Mouse (Mus musculus) spleen, postnatal 36 days (tissue): ENCODE measurements at regions not wholly inside any gene's neighbourhood (a gene's known extent, or its start where the extent isn't known, plus 50 kb on each side); places are given as distances from the start of the nearest gene placed in this dataset.

Experiments
- DNase-seq, 2 experiments: peaks; one replicate each; pipeline ENCODE4 v3.0.0; 2022; ENCODE audit warnings: low spot score in 2 of 2, mixed read lengths in 1 of 2

DNA sequence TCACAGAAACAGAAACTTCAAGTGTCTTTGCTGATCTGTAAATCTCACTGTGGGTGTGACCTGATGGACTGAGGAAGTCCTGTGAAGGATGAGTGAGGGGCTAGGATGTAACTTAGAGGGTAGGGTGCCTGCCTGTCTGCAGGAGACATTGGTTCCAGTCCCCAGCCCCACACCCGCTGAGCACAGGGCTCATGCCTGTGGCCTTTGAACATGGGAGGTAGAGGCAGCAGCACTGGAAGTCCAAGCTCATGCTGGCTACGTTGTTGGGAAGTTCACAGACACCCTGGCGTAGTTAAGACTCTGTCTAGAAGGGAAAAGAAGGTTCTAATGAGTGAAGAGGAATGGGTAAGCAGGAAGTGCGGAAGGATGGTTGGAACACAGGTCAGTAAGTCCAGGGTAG is 59.7 kb upstream of the Tgm3 start:
- DNase-seq = no peak

DNA sequence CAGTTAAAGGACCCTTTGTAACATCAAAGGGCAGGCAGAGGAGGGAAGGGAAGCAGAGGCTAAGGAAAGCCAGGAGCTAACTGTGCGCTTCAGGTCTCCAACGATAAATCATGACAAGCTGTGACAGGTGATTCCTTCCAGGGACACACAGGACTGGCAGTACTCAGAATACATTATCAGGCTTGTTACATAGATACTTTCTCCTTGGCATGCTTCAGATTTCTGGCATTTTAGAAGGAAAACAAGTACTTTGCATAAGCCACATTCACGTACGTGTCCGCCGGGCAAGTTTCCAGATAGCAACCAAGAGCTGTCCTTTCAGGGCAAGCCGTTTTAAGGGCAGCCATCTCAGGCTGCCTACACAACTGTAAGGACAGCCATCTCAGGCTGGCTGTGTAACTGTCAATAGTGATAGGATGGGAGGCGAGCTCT is 56.9 kb upstream of the Tgm3 start:
- no peak for DNase-seq

DNA sequence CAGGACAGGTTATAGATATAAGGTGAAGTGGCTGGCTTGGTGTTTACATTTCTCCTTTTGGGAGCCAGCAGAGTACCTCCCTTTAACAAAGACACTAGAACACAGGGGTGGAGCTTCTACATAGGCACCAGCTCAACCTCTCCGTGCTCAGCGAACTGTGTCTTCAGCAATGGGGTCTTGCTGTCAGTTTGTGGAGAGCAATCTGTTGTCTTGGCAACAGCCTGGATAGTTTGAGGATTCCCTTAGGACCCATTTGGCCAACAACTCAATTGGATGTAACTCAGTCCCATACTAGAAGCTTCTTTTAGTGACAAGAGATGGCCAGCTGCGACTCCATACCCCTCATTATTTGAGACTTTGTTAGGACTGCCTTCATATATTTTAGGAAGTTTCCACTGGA is 54.0 kb upstream of the Tgm3 start:
- no peak for DNase-seq

DNA sequence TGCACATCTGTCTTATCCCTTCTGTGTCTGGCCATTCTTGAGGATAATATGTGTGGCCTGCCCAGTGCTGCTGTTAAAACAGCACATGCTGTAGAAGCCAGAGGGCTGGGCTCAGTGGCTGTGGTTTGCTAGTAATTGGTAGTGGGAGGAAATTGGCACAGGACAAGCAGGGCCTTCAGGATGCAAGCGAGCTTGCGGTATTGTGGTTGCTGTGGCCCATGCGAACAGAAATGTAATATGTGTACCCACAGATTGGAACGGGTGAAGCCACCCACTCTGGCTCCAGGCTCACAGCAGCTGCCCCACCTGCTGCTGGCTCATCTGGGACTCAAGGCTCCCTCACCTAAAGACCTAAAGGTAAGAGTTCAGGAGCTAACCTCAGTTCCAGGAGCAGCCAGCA is 51.8 kb upstream of the Tgm3 start:
- no peak for DNase-seq

DNA sequence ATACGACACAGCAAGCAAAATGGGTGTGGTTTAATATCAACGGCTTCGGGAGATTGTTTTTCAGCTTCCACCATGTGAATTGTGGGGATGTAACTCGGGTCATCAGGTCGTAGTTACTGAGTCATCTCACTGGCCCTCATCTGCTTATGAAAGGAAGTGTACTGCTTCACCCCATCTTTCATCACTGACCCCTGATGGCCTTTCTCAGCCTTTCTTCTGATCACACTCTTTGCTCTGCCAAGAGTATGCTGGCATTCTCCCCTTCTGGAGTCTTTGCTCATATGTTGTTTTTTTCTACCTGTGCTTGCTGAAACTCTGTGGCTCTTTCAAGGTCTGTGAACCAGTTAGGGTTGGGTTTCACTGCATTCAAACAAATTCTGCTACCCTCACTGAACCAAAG is 50.6 kb upstream of the Tgm3 start:
- DNase-seq = no peak
